Mouse (Mus musculus) small intestine, adult 2 months (tissue): ENCODE measurements at regions not wholly inside any gene's neighbourhood (a gene's known extent, or its start where the extent isn't known, plus 50 kb on each side); places are given as distances from the start of the nearest gene placed in this dataset.

Experiments
- CTCF ChIP-seq: fragments of 200-500 bp; IDR thresholded peaks from 2 replicates; pipeline ENCODE4 v1.5.1; 2012; ENCODE audit warnings: low read depth, mild to moderate bottlenecking, control low read depth, inconsistent platforms, low read length, moderate library complexity, mixed read lengths; ENCODE audit not compliant: insufficient replicate concordance, insufficient read length; ENCODE audit errors: extremely low read depth
- POLR2A ChIP-seq: fragments of 200-500 bp; IDR thresholded peaks from 2 replicates; pipeline ENCODE4 v1.6.1; 2012; ENCODE audit warnings: low read depth, mild to moderate bottlenecking, control low read depth, inconsistent platforms, low read length, moderate library complexity

GRCm38 (mm10) chr10:66925553-66926127, 170.3 kb upstream of the Jmjd1c start:
- no peak for TF ChIP-seq CTCF
- no peak for TF ChIP-seq POLR2A
